Mouse (Mus musculus): ENCODE data around the gene Sephs1. TPM values are rescaled to one million over a fixed set of nuclear protein-coding genes. Genes with fewer than 3 reads are reported as not detected.

The Sephs1 gene
- 132 TPM in 2 replicates for polyA plus RNA-seq (2016; fragmentation: Nextera tagmentation; extraction: Ambion mirVana)

- WGBS: under 1% methylated on average over 74 of the region's 115 CpGs
- H3K4me3 ChIP-seq (replicated peaks): peak within 1 kb of the TSS; percentile 77
- no peaks in the 10 kb centered on the region for H3K9me3 ChIP-seq
- peak within 1 kb of the TSS; percentile 59 for H3K4me2 ChIP-seq
- peak within 1 kb of the TSS; percentile 97 for H3K9ac ChIP-seq
- H3K27me3 ChIP-seq: no peaks in the 10 kb centered on the region
- peak within 1 kb of the TSS; percentile 100 for H3K27ac ChIP-seq
- peaks cover 22% of the 10 kb centered on the region for H3K4me1 ChIP-seq
- H3K36me3 ChIP-seq (replicated peaks): peaks cover 20% of the 10 kb centered on the region
- peak; percentile 87 for ATAC-seq (ENCODE audit: low FRiP score)
These were observed at the start of gene Sephs1 for GRCm38 (mm10) chr2:4881350-4882248. Gene Sephs1 (plus strand): TSS chr2:4881564.

- Histone ChIP-seq H3K9me3 (no peaks in the 10 kb centered on the region), H3K36me3 (replicated peaks) (no peaks in the 10 kb centered on the region), H3K4me1 (no peaks in the 10 kb centered on the region), H3K9ac (no peak overlapping the region), H3K27ac (no peak overlapping the region), H3K4me2 (no peak overlapping the region), H3K27me3 (no peaks in the 10 kb centered on the region), H3K4me3 (replicated peaks) (no peak overlapping the region)
- WGBS: 78% methylated on average over 4 of the region's 4 CpGs
- no peak for ATAC-seq (ENCODE audit: low FRiP score)
These were observed 49.2 kb upstream of the Sephs1 start for GRCm38 (mm10) chr2:4832166-4832565.

DNA sequence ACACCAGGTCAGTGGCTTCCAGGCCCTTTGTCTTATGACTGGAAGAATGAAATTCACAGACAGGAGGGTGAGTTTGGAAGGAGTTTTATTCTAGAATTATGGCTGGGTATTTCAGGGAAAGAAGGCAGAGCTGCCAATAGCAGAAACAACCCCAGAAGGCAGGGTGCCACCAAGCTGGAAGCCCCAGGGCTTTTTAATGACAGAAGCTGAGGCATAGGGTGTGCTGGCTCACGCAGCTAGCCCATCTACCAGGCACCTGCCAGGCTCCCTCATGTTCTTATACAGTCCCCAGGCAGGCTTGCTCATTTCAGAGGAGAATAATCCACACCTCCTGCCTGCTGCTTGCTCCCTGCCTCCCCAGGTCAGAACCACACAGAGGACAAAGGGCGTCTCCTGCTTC lies 31.9 kb upstream of the Sephs1 start:
- 82% methylated on average over 2 of the region's 2 CpGs for WGBS
- no peak for ATAC-seq (ENCODE audit: low FRiP score)
- H3K4me1 ChIP-seq: no peaks in the 10 kb centered on the region
- H3K9me3 ChIP-seq: no peaks in the 10 kb centered on the region
- H3K27ac ChIP-seq: no peak overlapping the region
- no peaks in the 10 kb centered on the region for H3K27me3 ChIP-seq
- no peak overlapping the region for H3K4me2 ChIP-seq
- no peak overlapping the region for H3K4me3 ChIP-seq (replicated peaks)
- H3K9ac ChIP-seq: no peak overlapping the region
- no peaks in the 10 kb centered on the region for H3K36me3 ChIP-seq (replicated peaks)

GRCm38 (mm10) chr2:4857186-4857585 lies 24.2 kb upstream of the Sephs1 start:
- H3K9me3 ChIP-seq: no peaks in the 10 kb centered on the region
- H3K36me3 ChIP-seq (replicated peaks): no peaks in the 10 kb centered on the region
- H3K4me1 ChIP-seq: no peaks in the 10 kb centered on the region
- H3K27ac ChIP-seq: no peak overlapping the region
- no peak overlapping the region for H3K4me3 ChIP-seq (replicated peaks)
- H3K27me3 ChIP-seq: no peaks in the 10 kb centered on the region
- H3K4me2 ChIP-seq: no peak overlapping the region
- no peak overlapping the region for H3K9ac ChIP-seq
- ATAC-seq (ENCODE audit: low FRiP score): no peak
- 86% methylated on average over 5 of the region's 5 CpGs for WGBS

- no peaks in the 10 kb centered on the region for H3K36me3 ChIP-seq (replicated peaks)
- no peak overlapping the region for H3K27ac ChIP-seq
- 76% methylated on average over 10 of the region's 10 CpGs for WGBS
- no peak overlapping the region for H3K4me3 ChIP-seq (replicated peaks)
- no peak overlapping the region for H3K4me2 ChIP-seq
- H3K9me3 ChIP-seq: no peaks in the 10 kb centered on the region
- no peak for ATAC-seq (ENCODE audit: low FRiP score)
- no peaks in the 10 kb centered on the region for H3K27me3 ChIP-seq
- H3K9ac ChIP-seq: no peak overlapping the region
- H3K4me1 ChIP-seq: no peaks in the 10 kb centered on the region
These were observed 23.2 kb upstream of the Sephs1 start for GRCm38 (mm10) chr2:4858161-4858560.

DNA sequence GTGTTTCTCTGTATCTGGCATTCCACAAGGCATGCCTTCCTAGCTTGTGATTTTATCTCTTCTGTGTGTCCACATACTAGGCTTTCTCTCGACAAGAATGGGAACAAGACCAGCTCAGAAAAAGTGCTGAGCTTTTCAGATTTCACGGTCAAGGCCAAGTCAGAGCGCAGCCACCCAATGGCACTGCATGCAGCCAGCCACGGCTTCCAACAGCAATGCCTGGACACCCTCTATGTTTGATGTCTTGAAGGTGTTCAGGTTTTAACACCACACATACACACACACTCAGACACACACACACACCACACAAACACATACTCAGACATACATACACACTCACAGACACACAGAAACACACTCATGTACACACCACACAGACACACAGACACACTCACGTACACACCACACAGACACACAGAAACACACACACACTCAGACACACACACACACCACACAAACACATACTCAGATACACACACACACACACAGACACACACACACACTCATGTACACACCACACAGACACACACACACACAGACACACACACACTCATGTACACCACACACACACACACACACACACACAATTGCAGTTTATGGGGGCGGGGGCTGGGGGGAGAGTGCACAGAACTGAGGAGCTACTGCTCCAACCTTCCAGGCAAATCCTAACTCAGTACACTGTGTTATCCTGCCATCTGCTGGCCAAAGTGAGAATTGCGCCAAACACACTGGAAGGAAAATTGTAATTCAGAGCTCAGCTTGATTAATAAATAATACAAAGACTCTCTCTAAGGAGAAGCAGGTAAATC lies 17.2 kb upstream of the Sephs1 start:
- Histone ChIP-seq H3K27me3 (no peaks in the 10 kb centered on the region), H3K36me3 (replicated peaks) (no peaks in the 10 kb centered on the region), H3K4me2 (no peak overlapping the region), H3K4me3 (replicated peaks) (no peak overlapping the region), H3K9ac (no peak overlapping the region), H3K27ac (no peak overlapping the region), H3K9me3 (no peaks in the 10 kb centered on the region), H3K4me1 (peaks cover 3% of the 10 kb centered on the region; the same call in 1 of the 2 replicates)
- WGBS: 49% methylated on average over 7 of the region's 7 CpGs
- peak; percentile 70; the same call in 1 of the 2 replicates for ATAC-seq (ENCODE audit: low FRiP score)

- Histone ChIP-seq H3K36me3 (replicated peaks) (no peaks in the 10 kb centered on the region), H3K27ac (no peak overlapping the region), H3K4me1 (peaks cover 3% of the 10 kb centered on the region; the same call in 1 of the 2 replicates), H3K27me3 (no peaks in the 10 kb centered on the region), H3K9ac (no peak overlapping the region), H3K4me2 (no peak overlapping the region), H3K4me3 (replicated peaks) (no peak overlapping the region), H3K9me3 (no peaks in the 10 kb centered on the region)
- 51% methylated on average over 9 of the region's 9 CpGs for WGBS
- peak; percentile 14; the same call in 1 of the 2 replicates for ATAC-seq (ENCODE audit: low FRiP score)
These were observed 16.5 kb upstream of the Sephs1 start for GRCm38 (mm10) chr2:4864817-4865296.

DNA sequence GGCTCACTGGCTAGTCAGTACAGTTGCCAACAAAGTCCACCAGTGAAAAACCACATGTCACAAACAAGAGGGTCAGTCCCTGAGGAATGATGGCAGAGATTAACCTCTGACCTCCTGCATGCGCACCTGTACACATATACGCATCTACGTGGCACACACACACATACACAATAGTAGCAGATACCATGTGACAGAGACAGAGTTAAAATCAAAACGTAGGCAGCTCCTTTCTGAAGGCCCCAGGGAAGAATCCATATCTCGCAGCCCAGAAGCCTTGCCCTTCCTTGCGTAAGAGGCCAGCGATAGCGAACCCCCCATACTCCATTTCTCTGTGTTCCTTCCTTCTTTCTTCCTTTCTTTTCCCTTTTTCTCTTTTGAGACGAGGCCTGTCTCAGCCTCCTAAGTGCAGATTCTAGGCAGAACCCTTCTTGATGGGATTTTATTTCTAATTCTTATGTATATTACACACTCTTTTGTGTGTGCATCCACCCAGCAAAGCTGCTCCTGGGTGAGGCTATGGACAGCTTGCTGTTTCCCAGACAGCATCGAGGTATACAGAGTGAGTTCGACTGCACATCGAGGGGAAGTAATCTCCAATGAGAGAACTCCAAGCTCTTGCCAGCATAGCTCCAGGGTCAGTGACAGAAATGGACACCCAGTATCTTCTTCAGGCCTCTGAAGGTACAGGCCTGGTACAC lies 13.2 kb upstream of the Sephs1 start:
- Histone ChIP-seq H3K36me3 (replicated peaks) (no peaks in the 10 kb centered on the region), H3K4me3 (replicated peaks) (no peak overlapping the region), H3K9ac (no peak overlapping the region), H3K9me3 (no peaks in the 10 kb centered on the region), H3K4me1 (peaks cover 3% of the 10 kb centered on the region; the same call in 1 of the 2 replicates), H3K4me2 (no peak overlapping the region), H3K27ac (no peak overlapping the region), H3K27me3 (no peaks in the 10 kb centered on the region)
- 86% methylated on average over 12 of the region's 12 CpGs for WGBS
- no peak for ATAC-seq (ENCODE audit: low FRiP score)

GRCm38 (mm10) chr2:4872740-4873139 lies 8.6 kb upstream of the Sephs1 start:
- Histone ChIP-seq H3K4me3 (replicated peaks) (no peak overlapping the region), H3K36me3 (replicated peaks) (no peaks in the 10 kb centered on the region), H3K27ac (no peak overlapping the region), H3K9ac (no peak overlapping the region), H3K9me3 (no peaks in the 10 kb centered on the region), H3K4me1 (no peaks in the 10 kb centered on the region), H3K4me2 (no peak overlapping the region), H3K27me3 (no peaks in the 10 kb centered on the region)
- no peak for ATAC-seq (ENCODE audit: low FRiP score)
- WGBS: 83% methylated on average over 9 of the region's 9 CpGs

DNA sequence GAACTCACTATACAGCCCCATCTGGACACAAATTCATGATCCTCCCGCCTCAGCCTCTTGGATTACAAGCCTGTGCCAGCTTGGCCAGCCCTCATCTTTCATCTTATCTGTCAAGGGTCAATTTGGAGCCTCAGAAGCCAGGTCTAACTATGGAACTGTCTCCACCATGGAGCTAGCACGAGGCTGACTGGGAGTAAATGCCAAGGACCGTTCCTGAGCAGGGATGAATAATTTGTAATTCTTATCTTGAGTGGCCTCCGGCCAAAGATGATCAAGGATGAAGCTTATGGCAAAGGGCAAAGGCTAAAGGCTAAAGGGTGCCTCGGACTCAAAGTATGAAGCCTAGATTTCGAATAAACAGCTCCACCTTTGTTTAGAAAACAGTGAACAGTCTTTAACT lies 8.0 kb upstream of the Sephs1 start:
- Histone ChIP-seq H3K27ac (no peak overlapping the region), H3K36me3 (replicated peaks) (no peaks in the 10 kb centered on the region), H3K9ac (no peak overlapping the region), H3K27me3 (no peaks in the 10 kb centered on the region), H3K4me1 (no peaks in the 10 kb centered on the region), H3K4me2 (no peak overlapping the region), H3K4me3 (replicated peaks) (no peak overlapping the region), H3K9me3 (no peaks in the 10 kb centered on the region)
- ATAC-seq (ENCODE audit: low FRiP score): no peak
- WGBS: 78% methylated on average over 6 of the region's 6 CpGs

GRCm38 (mm10) chr2:4875090-4875489 lies 6.3 kb upstream of the Sephs1 start:
- H3K4me1 ChIP-seq: peaks cover 2% of the 10 kb centered on the region; the same call in 1 of the 2 replicates
- H3K4me2 ChIP-seq: no peak overlapping the region
- H3K27me3 ChIP-seq: no peaks in the 10 kb centered on the region
- no peaks in the 10 kb centered on the region for H3K9me3 ChIP-seq
- no peak overlapping the region for H3K4me3 ChIP-seq (replicated peaks)
- no peak overlapping the region for H3K9ac ChIP-seq
- no peak for ATAC-seq (ENCODE audit: low FRiP score)
- 61% methylated on average over 1 of the region's 1 CpGs for WGBS
- no peaks in the 10 kb centered on the region for H3K36me3 ChIP-seq (replicated peaks)
- H3K27ac ChIP-seq: no peak overlapping the region

DNA sequence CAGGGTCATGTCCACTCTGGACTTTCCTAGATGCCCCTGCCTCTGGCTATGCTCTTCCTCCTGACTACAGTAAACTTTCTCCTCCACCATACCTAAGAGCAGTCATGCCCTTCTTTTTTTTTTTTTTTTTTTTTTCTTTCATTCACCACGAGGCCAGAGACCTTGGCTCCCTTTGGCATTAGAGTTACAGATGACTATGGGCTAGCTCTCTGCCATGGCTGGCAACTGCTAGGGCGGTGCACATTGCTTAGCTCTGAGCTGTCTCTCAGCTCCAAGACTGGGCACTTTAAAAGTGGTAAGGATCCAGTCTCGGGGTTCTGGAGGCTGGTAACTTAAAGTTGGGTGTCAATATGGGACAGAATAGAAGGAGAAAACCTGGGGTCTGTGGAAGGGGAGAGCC lies 5.2 kb upstream of the Sephs1 start:
- Histone ChIP-seq H3K9ac (no peak overlapping the region), H3K27ac (no peak overlapping the region), H3K9me3 (no peaks in the 10 kb centered on the region), H3K27me3 (no peaks in the 10 kb centered on the region), H3K4me3 (replicated peaks) (no peak overlapping the region), H3K36me3 (replicated peaks) (no peaks in the 10 kb centered on the region), H3K4me1 (peaks cover 9% of the 10 kb centered on the region), H3K4me2 (no peak overlapping the region)
- no peak for ATAC-seq (ENCODE audit: low FRiP score)
- WGBS: 79% methylated on average over 3 of the region's 3 CpGs

Measured in forebrain, embryonic 12.5 days (tissue).